Mouse (Mus musculus) kidney, adult 2 months (tissue): ENCODE measurements around the gene Nrarp.

Source experiments
- CTCF ChIP-seq: fragments of 200-500 bp; conservative IDR thresholded peaks from 2 replicates; pipeline ENCODE4 v1.5.1; 2011; ENCODE audit warnings: low read depth, mild to moderate bottlenecking, control low read depth, low read length, moderate library complexity, mixed read lengths; ENCODE audit not compliant: insufficient read depth, insufficient read length
- POLR2A ChIP-seq: fragments of 200-500 bp; IDR thresholded peaks from one replicate; pipeline ENCODE4 v1.6.1; 2011; ENCODE audit warnings: low read depth, low read length, control low read depth

DNA sequence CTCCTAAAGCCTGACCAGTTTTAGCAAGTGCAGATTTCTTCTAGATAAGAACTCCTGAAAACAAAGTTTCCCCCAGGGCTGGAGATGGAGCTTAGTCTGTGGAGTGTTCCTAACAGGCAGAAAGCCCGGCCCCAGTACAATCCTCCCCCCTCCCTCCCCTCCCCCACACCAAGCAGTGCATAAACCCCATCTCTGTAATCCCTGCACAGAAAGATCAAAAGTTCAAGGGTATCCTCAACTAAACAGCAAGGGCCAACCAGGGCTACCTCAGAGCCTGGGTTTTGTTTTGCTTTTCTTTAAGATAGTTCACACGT, 11.9 kb upstream of the Nrarp start:
- TF ChIP-seq CTCF (no peak), POLR2A (no peak)
